Mouse (Mus musculus): ENCODE measurements around the gene Sppl3.

Gene Sppl3

GRCm38 (mm10) chr5:115010577-115011216 is at the start of gene Sppl3:
Gene Sppl3 (plus strand): TSS chr5:115011137.
- DNase-seq (ENCODE audit: low spot score in 2 of 2), result peak; percentile 90 to 93

GRCm38 (mm10) chr5:114961590-114962360 is 49.2 kb upstream of the Sppl3 start:
- DNase-seq (ENCODE audit: low spot score in 2 of 2), result no peak

GRCm38 (mm10) chr5:114964315-114964966 is 46.5 kb upstream of the Sppl3 start:
- DNase-seq (ENCODE audit: low spot score in 2 of 2), result no peak

GRCm38 (mm10) chr5:114964967-114965898 is 45.7 kb upstream of the Sppl3 start:
- no peak for DNase-seq (ENCODE audit: low spot score in 2 of 2)

GRCm38 (mm10) chr5:114967523-114968268 is 43.2 kb upstream of the Sppl3 start:
- no peak for DNase-seq (ENCODE audit: low spot score in 2 of 2)

DNA sequence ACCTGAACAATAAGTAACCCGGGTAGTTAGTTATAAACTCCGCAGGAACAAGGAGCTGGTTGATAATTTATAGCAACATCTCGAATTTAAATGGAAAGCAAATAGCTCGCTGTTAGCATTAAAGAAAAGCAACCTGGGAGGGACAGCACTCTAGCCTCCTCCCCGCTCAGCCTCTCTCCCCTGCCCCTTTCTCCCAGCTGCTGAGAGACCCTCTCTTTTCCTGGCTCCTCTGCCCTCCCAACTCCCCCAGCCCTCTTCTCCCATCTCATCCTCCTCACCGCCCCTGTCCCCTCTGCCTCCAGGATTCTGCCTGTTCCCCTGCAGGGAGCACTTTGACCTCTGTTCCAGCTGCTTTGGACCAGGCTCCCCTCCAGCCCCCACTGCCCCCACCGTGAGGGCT is 42.3 kb upstream of the Sppl3 start:
- no peak for DNase-seq (ENCODE audit: low spot score in 2 of 2)

DNA sequence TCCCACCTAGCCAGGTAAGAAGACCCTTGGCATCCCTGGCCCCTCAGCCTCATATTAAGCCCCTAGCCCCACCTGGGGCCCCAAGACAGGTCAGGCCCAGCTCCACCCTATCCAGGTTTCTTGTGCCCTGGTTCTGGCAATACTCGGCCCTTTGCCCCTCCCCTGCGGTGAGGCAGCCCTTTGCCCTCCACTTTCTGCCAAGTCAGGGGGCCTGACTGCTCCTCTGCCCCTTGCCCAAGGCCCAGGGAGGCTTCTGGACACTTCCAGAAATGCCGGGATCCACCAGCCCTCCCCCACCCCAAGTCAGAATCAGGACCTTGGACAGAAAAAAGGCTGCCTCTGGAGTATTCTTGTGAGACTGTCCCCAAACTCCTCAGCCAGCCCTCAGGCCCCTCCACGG is 41.9 kb upstream of the Sppl3 start:
- no peak for DNase-seq (ENCODE audit: low spot score in 2 of 2)

GRCm38 (mm10) chr5:114969609-114970215 is 41.2 kb upstream of the Sppl3 start:
- no peak for DNase-seq (ENCODE audit: low spot score in 2 of 2)

DNA sequence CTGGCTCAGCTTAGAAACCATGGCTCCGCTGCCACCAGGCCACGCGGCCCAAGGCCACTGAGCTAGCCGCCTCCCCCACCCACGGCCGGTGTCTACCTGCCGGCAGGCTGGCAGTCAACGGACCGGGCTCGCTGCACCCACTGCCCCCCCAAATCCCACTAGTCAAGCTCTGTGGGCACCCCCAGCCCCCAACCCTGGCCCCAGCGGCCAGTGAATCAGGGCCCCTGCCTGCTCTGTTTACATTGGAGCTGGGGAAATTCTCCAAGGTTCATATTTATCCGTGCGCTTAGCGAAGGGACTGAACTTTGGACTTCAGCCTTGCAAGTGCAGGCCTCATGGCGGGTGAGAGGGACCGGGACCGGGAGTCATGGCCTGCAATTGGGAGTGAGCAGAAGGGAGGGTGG is 40.1 kb upstream of the Sppl3 start, which contains the start of gene Hnf1a:
Hnf1a (minus strand) TSS at position 271 of the 404 bp plus-strand sequence.
- DNase-seq (ENCODE audit: low spot score in 2 of 2), result no peak

DNA sequence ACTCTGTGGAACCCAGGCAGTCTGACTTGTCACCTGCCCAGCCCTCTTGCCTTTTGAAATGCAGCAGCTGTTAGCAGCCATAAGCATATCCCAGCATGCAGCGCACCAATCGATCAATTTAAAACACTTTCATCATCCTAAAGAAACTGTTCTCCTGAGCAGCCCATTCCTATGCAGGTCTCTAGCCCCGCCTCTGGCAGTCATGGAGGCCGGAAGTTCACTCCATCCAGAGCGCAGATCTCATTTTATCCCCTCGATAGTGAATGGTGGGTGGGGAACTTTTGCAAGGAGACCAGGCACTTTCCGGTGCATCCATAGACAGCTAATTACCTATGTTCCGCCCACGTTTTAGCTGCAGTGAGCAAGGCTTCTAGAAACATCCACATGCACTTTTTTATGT is 38.7 kb upstream of the Sppl3 start:
- no peak for DNase-seq (ENCODE audit: low spot score in 2 of 2)

DNA sequence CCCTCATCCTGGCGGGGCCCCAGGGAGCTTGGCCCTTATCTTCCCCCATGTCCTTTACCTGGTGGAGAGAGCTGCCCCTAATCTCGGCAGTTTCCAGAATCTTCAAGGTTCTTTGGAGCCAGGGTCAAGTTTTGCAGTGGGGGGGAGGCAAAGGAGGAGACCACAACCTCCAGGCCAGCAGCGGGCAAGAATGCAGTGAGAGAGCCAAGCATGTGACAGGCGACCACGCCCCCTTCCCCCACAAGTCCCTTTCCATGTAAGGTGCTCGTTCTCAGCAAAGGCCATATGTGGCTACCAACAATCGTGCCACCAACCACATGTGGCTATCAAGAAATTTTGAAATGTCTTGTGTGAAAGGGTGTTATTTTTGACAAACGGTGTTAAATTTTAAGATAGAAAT is 37.8 kb upstream of the Sppl3 start:
- DNase-seq (ENCODE audit: low spot score in 2 of 2), result no peak

DNA sequence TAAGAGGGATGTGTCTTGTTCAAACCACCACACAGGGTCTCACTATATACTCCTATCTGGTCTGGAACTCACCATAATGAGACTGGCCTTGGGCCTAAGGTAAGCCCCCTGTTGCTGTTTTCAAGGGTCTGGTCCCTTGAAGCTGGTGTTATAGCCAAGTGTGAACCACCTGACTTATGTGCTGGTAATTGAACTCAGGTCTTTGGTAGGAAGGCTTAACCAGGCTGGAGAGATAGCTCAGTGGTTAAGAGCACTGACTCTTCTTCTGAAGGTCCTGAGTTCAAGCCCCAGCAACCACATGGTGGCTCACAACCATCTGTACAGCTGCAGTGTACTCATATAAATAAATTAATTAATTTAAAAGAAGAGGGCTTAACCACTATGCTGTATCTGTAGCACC is 34.0 kb upstream of the Sppl3 start:
- DNase-seq (ENCODE audit: low spot score in 2 of 2), result no peak

GRCm38 (mm10) chr5:114978473-114978872 is 32.5 kb upstream of the Sppl3 start:
- no peak for DNase-seq (ENCODE audit: low spot score in 2 of 2)

DNA sequence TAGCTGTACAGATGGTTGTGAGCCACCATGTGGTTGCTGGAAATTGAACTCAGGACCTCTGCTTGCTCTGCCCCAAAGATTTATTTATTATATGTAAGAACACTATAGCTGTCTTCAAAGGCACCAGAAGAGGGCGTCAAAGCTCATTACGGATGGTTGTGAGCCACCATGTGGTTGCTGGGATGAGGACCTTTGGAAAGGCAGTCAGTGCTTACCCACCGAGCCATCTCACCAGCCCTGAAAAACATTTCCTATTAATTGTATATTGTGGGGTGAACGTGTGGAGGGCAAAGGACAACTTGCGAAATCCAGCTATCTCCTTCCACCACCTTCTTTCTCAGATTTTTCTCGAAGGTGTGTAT is 32.1 kb upstream of the Sppl3 start:
- DNase-seq (ENCODE audit: low spot score in 2 of 2), result peak in 1 of 2 experiments; percentile 18

DNA sequence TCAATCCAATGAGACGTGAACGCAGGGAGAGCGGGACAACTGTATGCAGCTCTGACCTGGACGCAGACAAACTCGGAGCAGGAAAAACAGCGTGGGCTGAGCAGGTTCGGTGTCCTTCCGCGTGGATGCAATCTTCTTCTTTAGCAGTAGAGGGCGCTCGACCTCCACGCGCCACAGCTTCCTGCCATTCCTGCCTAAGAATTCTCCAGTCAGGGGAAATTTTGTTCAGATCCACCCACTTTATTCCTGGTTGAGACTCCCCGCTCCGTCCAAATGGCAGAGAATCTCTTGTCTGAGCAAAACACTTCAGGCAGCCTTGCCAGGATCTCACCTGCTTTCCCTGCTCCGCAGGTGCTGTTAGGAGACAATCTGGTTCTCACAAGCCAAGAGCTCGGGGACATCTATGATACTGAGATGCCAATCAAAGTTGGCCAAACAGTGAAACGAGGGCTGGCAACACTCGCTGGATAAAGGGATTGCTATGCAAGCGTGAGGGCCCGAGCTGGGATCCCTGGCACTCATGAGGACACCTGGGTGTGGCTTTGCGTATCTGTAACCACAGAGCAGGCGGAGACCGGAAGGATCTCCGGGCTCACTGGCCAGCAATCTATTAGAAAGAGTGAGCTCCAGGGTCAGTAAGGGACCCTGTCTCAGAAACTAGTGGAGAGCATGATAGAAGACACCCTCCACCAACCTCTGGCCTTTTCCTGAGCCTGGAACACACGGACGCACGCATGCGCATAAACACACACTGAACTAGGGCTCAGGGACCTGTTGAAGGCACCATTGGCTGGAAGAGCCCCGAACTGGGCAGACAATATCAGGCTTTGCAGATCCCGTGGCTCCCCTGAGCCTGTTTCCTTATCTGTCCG is 31.5 kb upstream of the Sppl3 start:
- DNase-seq (ENCODE audit: low spot score in 2 of 2), result peak; percentile 57 to 63

DNA sequence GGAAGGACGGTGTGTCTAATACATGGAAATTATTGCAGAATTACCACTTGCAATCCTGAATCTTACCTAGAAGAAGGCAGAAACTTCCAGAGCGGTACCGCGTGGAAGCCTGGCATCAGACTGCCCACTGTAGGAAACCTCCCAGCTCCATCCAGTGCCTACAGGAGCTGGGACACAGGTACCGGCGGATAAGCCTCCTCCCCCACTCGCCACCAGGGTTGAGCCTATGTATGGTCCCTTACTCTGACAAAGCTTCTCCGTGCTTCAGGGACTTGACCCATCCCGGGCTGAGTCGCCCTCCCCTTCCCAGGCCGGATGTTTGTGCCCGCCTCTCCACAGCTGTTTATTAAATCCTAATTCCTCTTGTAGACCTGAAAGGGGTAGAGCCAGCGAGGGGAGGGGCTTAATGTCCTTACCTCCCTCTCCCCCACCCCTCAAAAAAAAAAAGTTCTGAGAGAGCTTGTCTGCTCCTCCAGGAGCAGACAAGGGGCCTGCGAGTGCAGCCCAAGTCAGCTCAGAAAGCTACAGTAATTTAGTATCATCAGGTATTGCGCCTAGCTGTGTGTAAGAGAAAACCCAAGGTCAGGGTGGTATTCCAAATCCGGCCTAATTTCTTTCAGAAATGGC is 30.7 kb upstream of the Sppl3 start:
- no peak for DNase-seq (ENCODE audit: low spot score in 2 of 2)

DNA sequence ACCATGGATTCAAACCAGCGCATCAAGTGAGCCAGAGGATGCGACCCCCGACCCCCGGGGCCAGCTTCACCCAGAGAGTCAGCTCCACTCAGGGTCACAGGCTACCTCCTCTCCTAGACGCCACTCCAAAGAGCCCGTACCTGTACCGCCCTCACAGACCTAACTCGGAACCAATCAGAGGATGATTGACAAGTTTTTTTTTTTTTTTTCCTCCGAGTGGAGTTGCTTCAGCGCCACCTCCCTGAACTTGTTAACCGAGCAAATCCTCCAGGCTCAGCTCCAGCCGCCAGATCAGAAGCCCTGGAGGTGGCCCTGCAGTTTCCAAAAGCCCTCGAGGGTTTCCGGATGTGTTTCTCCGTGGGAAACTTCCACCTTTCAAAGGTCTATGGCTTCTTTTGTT is 28.9 kb upstream of the Sppl3 start:
- DNase-seq (ENCODE audit: low spot score in 2 of 2), result no peak

DNA sequence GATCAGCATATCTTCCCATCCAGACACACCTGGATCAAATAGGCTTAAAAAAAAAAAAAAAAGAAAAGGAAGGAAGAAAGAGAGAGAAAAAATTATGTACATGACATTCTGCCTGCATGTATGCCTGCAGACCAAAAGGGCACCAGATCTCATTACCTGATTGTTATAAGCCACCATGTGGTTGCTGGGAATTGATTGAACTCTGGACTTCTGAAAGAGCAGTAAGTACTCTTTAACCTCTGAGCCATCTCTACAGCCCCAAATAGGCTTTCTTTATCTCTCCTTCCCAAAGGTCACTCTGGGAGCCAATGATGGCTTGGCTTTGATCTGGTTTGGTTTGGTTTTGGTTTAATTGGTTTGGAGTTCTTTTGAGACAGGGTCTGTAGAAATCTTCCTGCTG is 25.9 kb upstream of the Sppl3 start:
- DNase-seq (ENCODE audit: low spot score in 2 of 2), result no peak

GRCm38 (mm10) chr5:114996447-114996846 is 14.5 kb upstream of the Sppl3 start:
- no peak for DNase-seq (ENCODE audit: low spot score in 2 of 2)

Data from natural killer cell, adult 2 months (primary cell).